Mouse (Mus musculus): ENCODE data around the gene Ppl.

DNA sequence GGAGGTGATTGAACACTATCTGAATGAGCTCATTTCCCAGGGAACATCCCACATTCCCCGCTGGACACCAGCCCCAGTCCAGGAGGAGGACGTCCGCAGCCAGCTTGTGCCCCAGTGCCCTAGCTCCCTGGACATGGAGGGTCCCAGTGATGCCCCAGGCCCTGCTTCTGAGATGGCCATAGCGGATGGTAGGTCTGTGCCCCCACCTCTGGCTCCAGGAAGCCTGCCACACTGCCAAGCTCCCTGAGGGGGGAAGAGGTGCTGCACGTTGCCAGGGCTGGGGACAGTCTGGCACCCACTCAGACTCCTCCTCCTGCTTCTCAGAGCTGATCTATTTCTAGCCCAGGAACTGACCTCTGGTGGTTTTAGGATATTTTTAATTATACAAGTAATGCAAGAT lies 36.6 kb upstream of the Ppl start:
- no peak for TF ChIP-seq CTCF (IDR thresholded peaks at IDR 0.05; ENCODE audit: extremely low read depth, insufficient read length, insufficient replicate concordance, low read depth, low read length)
- no peak for TF ChIP-seq POLR2A (IDR thresholded peaks at IDR 0.05; ENCODE audit: low read depth, low read length)
